Mouse (Mus musculus): ENCODE measurements around the gene Ank3. TPM values are rescaled to one million over a fixed set of nuclear protein-coding genes. Genes with fewer than 3 reads are reported as not detected.

The Ank3 gene
- polyA plus RNA-seq, 1 experiment from 2014 or later: 86.7 TPM

GRCm38 (mm10) chr10:69645929-69646328, 247.4 kb downstream of the Ank3 start:
- no peak overlapping the region for H3K4me3 ChIP-seq (ENCODE audit: low read depth, low read length)
- WGBS: 96% methylated on average over 9 of the region's 9 CpGs
- H3K4me2 ChIP-seq (ENCODE audit: low read length): no peak overlapping the region
- no peak overlapping the region for H3K9ac ChIP-seq (ENCODE audit: low read depth, low read length)
- no peaks in the 10 kb centered on the region for H3K36me3 ChIP-seq (ENCODE audit: control insufficient read depth, insufficient read depth, low read length)
- H3K4me1 ChIP-seq (ENCODE audit: control insufficient read depth, insufficient read depth, low read length): peaks cover 15% of the 10 kb centered on the region
- H3K27ac ChIP-seq (ENCODE audit: low read length): no peak overlapping the region
- H3K9me3 ChIP-seq (replicated peaks; ENCODE audit: control insufficient read depth, low read length, poor library complexity, severe bottlenecking): no peaks in the 10 kb centered on the region
- H3K27me3 ChIP-seq (ENCODE audit: control insufficient read depth, insufficient read depth, low read depth, low read length): no peaks in the 10 kb centered on the region
- no peak for ATAC-seq

- no peak for ATAC-seq
- WGBS: 37% methylated on average over 4 of the region's 4 CpGs
- peaks cover 34% of the 10 kb centered on the region for H3K4me1 ChIP-seq (ENCODE audit: control insufficient read depth, insufficient read depth, low read length)
Observed at GRCm38 (mm10) chr10:69650074-69650473, 251.5 kb downstream of the Ank3 start.

GRCm38 (mm10) chr10:69652660-69653059, 254.1 kb downstream of the Ank3 start:
- Histone ChIP-seq H3K9ac (ENCODE audit: low read depth, low read length) (no peak overlapping the region), H3K4me2 (ENCODE audit: low read length) (no peak overlapping the region), H3K4me3 (ENCODE audit: low read depth, low read length) (no peak overlapping the region), H3K4me1 (ENCODE audit: control insufficient read depth, insufficient read depth, low read length) (peaks cover 45% of the 10 kb centered on the region), H3K36me3 (ENCODE audit: control insufficient read depth, insufficient read depth, low read length) (no peaks in the 10 kb centered on the region), H3K27ac (ENCODE audit: low read length) (no peak overlapping the region), H3K27me3 (ENCODE audit: control insufficient read depth, insufficient read depth, low read depth, low read length) (no peaks in the 10 kb centered on the region), H3K9me3 (replicated peaks; ENCODE audit: control insufficient read depth, low read length, poor library complexity, severe bottlenecking) (no peaks in the 10 kb centered on the region)
- no peak for ATAC-seq
- WGBS: 78% methylated on average over 5 of the region's 5 CpGs

More at GRCm38 (mm10) chr10:69650074-69650473, 251.5 kb downstream of the Ank3 start:
- no peaks in the 10 kb centered on the region for H3K9me3 ChIP-seq (replicated peaks; ENCODE audit: control insufficient read depth, low read length, poor library complexity, severe bottlenecking)
- H3K4me2 ChIP-seq (ENCODE audit: low read length): no peak overlapping the region
- H3K9ac ChIP-seq (ENCODE audit: low read depth, low read length): no peak overlapping the region
- H3K4me3 ChIP-seq (ENCODE audit: low read depth, low read length): no peak overlapping the region
- H3K27ac ChIP-seq (ENCODE audit: low read length): no peak overlapping the region
- H3K36me3 ChIP-seq (ENCODE audit: control insufficient read depth, insufficient read depth, low read length): no peaks in the 10 kb centered on the region
- no peaks in the 10 kb centered on the region for H3K27me3 ChIP-seq (ENCODE audit: control insufficient read depth, insufficient read depth, low read depth, low read length)

- no peak overlapping the region for H3K4me2 ChIP-seq (ENCODE audit: low read length)
- no peaks in the 10 kb centered on the region for H3K9me3 ChIP-seq (replicated peaks; ENCODE audit: control insufficient read depth, low read length, poor library complexity, severe bottlenecking)
- H3K4me1 ChIP-seq (ENCODE audit: control insufficient read depth, insufficient read depth, low read length): peaks cover 41% of the 10 kb centered on the region
- no peaks in the 10 kb centered on the region for H3K36me3 ChIP-seq (ENCODE audit: control insufficient read depth, insufficient read depth, low read length)
- no peak overlapping the region; the same call in 1 of the 2 replicates for H3K9ac ChIP-seq (ENCODE audit: low read depth, low read length)
- ATAC-seq: no peak
- H3K27ac ChIP-seq (ENCODE audit: low read length): no peak overlapping the region
- H3K27me3 ChIP-seq (ENCODE audit: control insufficient read depth, insufficient read depth, low read depth, low read length): no peaks in the 10 kb centered on the region
- no peak overlapping the region for H3K4me3 ChIP-seq (ENCODE audit: low read depth, low read length)
- 6% methylated on average over 5 of the region's 5 CpGs for WGBS
Observed at GRCm38 (mm10) chr10:69653121-69653677, 254.6 kb downstream of the Ank3 start.

- no peaks in the 10 kb centered on the region for H3K36me3 ChIP-seq (ENCODE audit: control insufficient read depth, insufficient read depth, low read length)
- WGBS: 91% methylated on average over 2 of the region's 2 CpGs
- H3K4me3 ChIP-seq (ENCODE audit: low read depth, low read length): no peak overlapping the region
- H3K9me3 ChIP-seq (replicated peaks; ENCODE audit: control insufficient read depth, low read length, poor library complexity, severe bottlenecking): no peaks in the 10 kb centered on the region
- H3K4me2 ChIP-seq (ENCODE audit: low read length): no peak overlapping the region
- H3K9ac ChIP-seq (ENCODE audit: low read depth, low read length): no peak overlapping the region
- 0 out of 2 replicates have a peak overlapping the region, but pooled peaks have one; percentile 13 for H3K27ac ChIP-seq (ENCODE audit: low read length)
- no peak for ATAC-seq
- peaks cover 41% of the 10 kb centered on the region for H3K4me1 ChIP-seq (ENCODE audit: control insufficient read depth, insufficient read depth, low read length)
- no peaks in the 10 kb centered on the region for H3K27me3 ChIP-seq (ENCODE audit: control insufficient read depth, insufficient read depth, low read depth, low read length)
Observed at GRCm38 (mm10) chr10:69654176-69654575, 255.6 kb downstream of the Ank3 start.

- ATAC-seq: no peak
- Histone ChIP-seq H3K36me3 (ENCODE audit: control insufficient read depth, insufficient read depth, low read length) (no peaks in the 10 kb centered on the region), H3K27ac (ENCODE audit: low read length) (0 out of 2 replicates have a peak overlapping the region, but pooled peaks have one; percentile 13), H3K4me2 (ENCODE audit: low read length) (peak overlapping the region; percentile 27; the same call in 1 of the 2 replicates), H3K4me3 (ENCODE audit: low read depth, low read length) (no peak overlapping the region), H3K9ac (ENCODE audit: low read depth, low read length) (no peak overlapping the region), H3K4me1 (ENCODE audit: control insufficient read depth, insufficient read depth, low read length) (peaks cover 39% of the 10 kb centered on the region), H3K9me3 (replicated peaks; ENCODE audit: control insufficient read depth, low read length, poor library complexity, severe bottlenecking) (no peaks in the 10 kb centered on the region), H3K27me3 (ENCODE audit: control insufficient read depth, insufficient read depth, low read depth, low read length) (no peaks in the 10 kb centered on the region)
- WGBS: 15% methylated on average over 13 of the region's 13 CpGs
Observed at GRCm38 (mm10) chr10:69654866-69655633, 256.5 kb downstream of the Ank3 start.

GRCm38 (mm10) chr10:69656321-69656720, 257.7 kb downstream of the Ank3 start:
- Histone ChIP-seq H3K9me3 (replicated peaks; ENCODE audit: control insufficient read depth, low read length, poor library complexity, severe bottlenecking) (no peaks in the 10 kb centered on the region), H3K27ac (ENCODE audit: low read length) (no peak overlapping the region), H3K4me3 (ENCODE audit: low read depth, low read length) (no peak overlapping the region), H3K4me1 (ENCODE audit: control insufficient read depth, insufficient read depth, low read length) (peaks cover 33% of the 10 kb centered on the region), H3K27me3 (ENCODE audit: control insufficient read depth, insufficient read depth, low read depth, low read length) (no peaks in the 10 kb centered on the region), H3K4me2 (ENCODE audit: low read length) (no peak overlapping the region), H3K36me3 (ENCODE audit: control insufficient read depth, insufficient read depth, low read length) (no peaks in the 10 kb centered on the region), H3K9ac (ENCODE audit: low read depth, low read length) (no peak overlapping the region)
- no peak for ATAC-seq
- 9% methylated on average over 3 of the region's 3 CpGs for WGBS

- no peak for ATAC-seq
- WGBS: 91% methylated on average over 4 of the region's 4 CpGs
- no peaks in the 10 kb centered on the region for H3K9me3 ChIP-seq (replicated peaks; ENCODE audit: control insufficient read depth, low read length, poor library complexity, severe bottlenecking)
Observed at GRCm38 (mm10) chr10:69659818-69660217, 261.2 kb downstream of the Ank3 start.

GRCm38 (mm10) chr10:69662338-69662737, 263.8 kb downstream of the Ank3 start:
- peak; percentile 70; the same call in 1 of the 2 replicates for ATAC-seq
- no peak overlapping the region for H3K27ac ChIP-seq (ENCODE audit: low read length)
- 9% methylated on average over 7 of the region's 7 CpGs for WGBS
- H3K4me1 ChIP-seq (ENCODE audit: control insufficient read depth, insufficient read depth, low read length): peaks cover 8% of the 10 kb centered on the region
- H3K27me3 ChIP-seq (ENCODE audit: control insufficient read depth, insufficient read depth, low read depth, low read length): no peaks in the 10 kb centered on the region
- no peaks in the 10 kb centered on the region for H3K36me3 ChIP-seq (ENCODE audit: control insufficient read depth, insufficient read depth, low read length)
- no peak overlapping the region for H3K4me2 ChIP-seq (ENCODE audit: low read length)
- H3K9ac ChIP-seq (ENCODE audit: low read depth, low read length): no peak overlapping the region
- no peaks in the 10 kb centered on the region for H3K9me3 ChIP-seq (replicated peaks; ENCODE audit: control insufficient read depth, low read length, poor library complexity, severe bottlenecking)
- no peak overlapping the region for H3K4me3 ChIP-seq (ENCODE audit: low read depth, low read length)

More at GRCm38 (mm10) chr10:69659818-69660217, 261.2 kb downstream of the Ank3 start:
- H3K27ac ChIP-seq (ENCODE audit: low read length): no peak overlapping the region
- no peak overlapping the region for H3K4me2 ChIP-seq (ENCODE audit: low read length)
- no peak overlapping the region for H3K4me3 ChIP-seq (ENCODE audit: low read depth, low read length)
- H3K27me3 ChIP-seq (ENCODE audit: control insufficient read depth, insufficient read depth, low read depth, low read length): no peaks in the 10 kb centered on the region
- H3K4me1 ChIP-seq (ENCODE audit: control insufficient read depth, insufficient read depth, low read length): peaks cover 17% of the 10 kb centered on the region
- H3K9ac ChIP-seq (ENCODE audit: low read depth, low read length): no peak overlapping the region
- no peaks in the 10 kb centered on the region for H3K36me3 ChIP-seq (ENCODE audit: control insufficient read depth, insufficient read depth, low read length)
